Mouse (Mus musculus): ENCODE results near the gene Il1f6. TPM values are rescaled to one million over a fixed set of nuclear protein-coding genes. Genes with fewer than 3 reads are reported as not detected.
"Not testable (repeated sequence)": the region's sequence is repeated elsewhere in the genome, so short reads cannot be mapped to it uniquely, and the experiment has no call there.

Gene Il1f6
- polyA plus RNA-seq (2012; fragmentation: generic; extraction: Trizol) = not detected
- long read RNA-seq, experiment 1 = 0 reads
- long read RNA-seq, experiment 2 = 0 reads

DNA sequence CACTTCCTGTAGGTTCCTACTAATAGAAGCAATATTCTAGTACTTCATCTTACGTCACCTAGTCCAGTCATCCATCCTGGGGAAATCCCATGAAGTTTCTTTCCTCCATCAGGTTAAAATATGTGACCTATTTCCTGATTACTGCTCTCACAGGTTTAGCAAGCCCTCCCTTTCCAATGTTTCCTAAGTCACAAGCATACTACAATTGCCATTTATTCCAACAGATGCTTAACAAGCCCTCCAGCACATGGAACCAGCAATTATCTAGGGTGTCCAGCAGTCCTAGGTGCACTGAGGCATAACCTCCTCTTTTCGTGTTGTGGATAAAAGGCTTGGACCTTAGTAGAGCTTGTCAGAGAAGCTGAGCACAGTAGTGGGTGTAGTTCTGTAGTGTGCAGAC, at the start of gene Il1f6:
Il1f6 (plus strand) TSS at position 301 of the 400 bp plus-strand sequence.
- Histone ChIP-seq H3ac (ENCODE audit: control insufficient read depth, insufficient read length, low read depth) (no peak within 1 kb of the TSS), H3K36me3 (ENCODE audit: control insufficient read depth, insufficient read depth) (no peaks in the 10 kb centered on the region), H3K79me3 (ENCODE audit: low read depth) (no peaks in the 10 kb centered on the region), H3K27me3 (ENCODE audit: control insufficient read depth, insufficient read depth, insufficient read length) (no peaks in the 10 kb centered on the region), H3K79me2 (ENCODE audit: control insufficient read depth, insufficient read depth) (no peaks in the 10 kb centered on the region), H3K4me3 (ENCODE audit: insufficient read depth, poor library complexity, severe bottlenecking) (no peak within 1 kb of the TSS)
- TF ChIP-seq USF1 (IDR thresholded peaks at IDR 0.05; ENCODE audit: low read depth) = no peak
- TF ChIP-seq FOSL1 (IDR thresholded peaks at IDR 0.05; ENCODE audit: insufficient read depth, low read length, poor library complexity, severe bottlenecking) = no peak
- no peak for TF ChIP-seq CTCF (IDR thresholded peaks at IDR 0.05; ENCODE audit: control insufficient read depth, insufficient read depth, insufficient read length)
- TF ChIP-seq CEBPB (IDR thresholded peaks at IDR 0.05; ENCODE audit: low read depth) = no peak
- no peak for TF ChIP-seq MAX (IDR thresholded peaks at IDR 0.05)
- no peak for TF ChIP-seq MYOG (IDR thresholded peaks at IDR 0.05; ENCODE audit: control insufficient read depth, extremely low read depth, insufficient read length)
- TF ChIP-seq MYOD1 (IDR thresholded peaks at IDR 0.05; ENCODE audit: control insufficient read depth, insufficient read length, low read depth) = no peak

DNA sequence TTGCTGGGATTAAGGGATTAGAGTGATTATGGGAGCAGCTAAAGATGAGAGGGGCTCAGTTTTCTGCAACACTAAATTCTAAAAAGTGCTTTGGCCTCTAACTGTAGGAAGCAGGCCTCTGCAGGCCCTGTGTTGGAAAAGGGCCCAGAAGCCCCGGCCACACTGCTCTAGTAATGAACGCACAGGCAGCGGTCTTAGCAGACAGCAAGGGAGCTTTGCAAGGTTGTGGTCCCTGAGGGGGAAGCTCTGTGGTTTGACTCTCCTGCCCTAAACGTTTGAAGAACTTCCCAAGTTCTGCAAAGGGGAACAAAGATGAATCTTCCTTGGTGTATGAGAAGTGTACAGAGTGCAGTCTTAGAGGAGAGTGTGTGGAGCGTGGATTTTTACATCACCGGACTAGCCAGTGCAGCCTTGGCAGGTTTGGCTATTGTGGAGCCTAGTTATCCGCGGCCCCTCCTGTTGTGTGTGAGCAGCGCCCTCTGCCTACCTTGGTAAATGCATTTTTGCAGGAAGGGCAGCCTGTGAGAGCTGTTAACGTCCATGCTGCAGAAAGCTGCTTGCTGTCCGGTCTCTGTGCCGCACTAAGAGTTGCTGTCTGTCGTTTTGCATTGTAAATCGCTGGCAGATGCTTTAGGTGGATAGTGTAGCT, 33.4 kb upstream of the Il1f6 start:
- H3K79me3 ChIP-seq (ENCODE audit: low read depth); H3K79me2 ChIP-seq (ENCODE audit: control insufficient read depth, insufficient read depth); H3ac ChIP-seq (ENCODE audit: control insufficient read depth, insufficient read length, low read depth); H3K27me3 ChIP-seq (ENCODE audit: control insufficient read depth, insufficient read depth, insufficient read length); H3K36me3 ChIP-seq (ENCODE audit: control insufficient read depth, insufficient read depth); H3K4me3 ChIP-seq (ENCODE audit: insufficient read depth, poor library complexity, severe bottlenecking): not testable (repeated sequence)

DNA sequence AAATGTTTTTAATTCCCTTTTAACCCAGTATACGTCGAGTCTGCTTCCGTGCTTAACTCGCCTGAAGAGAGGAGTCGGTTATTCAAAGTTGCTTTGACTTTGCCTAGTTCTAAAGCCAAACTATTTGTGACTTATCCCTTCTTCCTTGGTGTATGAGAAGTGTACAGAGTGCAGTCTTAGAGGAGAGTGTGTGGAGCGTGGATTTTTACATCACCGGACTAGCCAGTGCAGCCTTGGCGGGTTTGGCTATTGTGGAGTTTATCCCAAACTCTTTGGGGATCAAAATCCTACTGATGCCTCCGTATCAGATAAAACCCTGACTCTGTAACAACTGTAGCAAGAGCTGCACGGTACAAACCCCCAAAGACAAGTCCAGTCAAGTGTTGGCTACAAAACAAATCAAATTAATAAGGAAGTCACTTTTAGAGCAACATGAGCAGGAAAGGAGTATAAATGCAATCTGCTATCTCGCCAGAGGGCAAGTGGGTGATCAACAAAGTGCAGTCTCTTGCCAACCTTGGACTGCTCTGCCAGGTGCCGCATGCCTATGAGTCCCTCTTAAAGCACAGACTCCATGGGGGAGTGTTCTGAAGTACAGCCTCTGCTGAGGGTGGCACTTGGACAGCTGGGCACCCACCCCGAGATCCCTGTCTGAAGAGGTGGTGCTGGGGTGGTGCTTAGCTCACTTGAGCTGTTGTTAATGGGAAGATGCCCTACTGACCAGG, 32.6 kb upstream of the Il1f6 start:
- H3K27me3 ChIP-seq (ENCODE audit: control insufficient read depth, insufficient read depth, insufficient read length); H3ac ChIP-seq (ENCODE audit: control insufficient read depth, insufficient read length, low read depth); H3K4me3 ChIP-seq (ENCODE audit: insufficient read depth, poor library complexity, severe bottlenecking); H3K79me3 ChIP-seq (ENCODE audit: low read depth); H3K79me2 ChIP-seq (ENCODE audit: control insufficient read depth, insufficient read depth); H3K36me3 ChIP-seq (ENCODE audit: control insufficient read depth, insufficient read depth): not testable (repeated sequence)

DNA sequence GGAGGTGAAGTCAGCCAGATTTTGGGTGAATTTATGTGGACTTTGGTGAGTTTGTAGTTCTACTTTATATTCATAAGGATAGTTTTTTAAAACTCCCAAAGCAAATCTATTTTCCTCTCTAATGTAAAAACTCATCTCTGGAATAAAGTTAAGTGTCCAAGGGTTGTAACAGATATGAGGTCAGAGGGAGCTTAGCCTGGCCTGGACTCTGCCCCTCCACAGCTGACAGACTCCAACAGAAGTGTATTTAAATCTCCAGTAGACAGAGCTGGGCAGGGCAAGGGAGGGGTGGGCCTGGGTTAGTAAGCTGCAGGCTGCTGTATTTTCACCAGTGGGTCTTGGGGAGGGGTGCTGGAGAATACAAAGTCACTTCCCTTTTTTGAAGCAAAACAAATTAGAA, 31.1 kb upstream of the Il1f6 start:
- H3K27me3 ChIP-seq (ENCODE audit: control insufficient read depth, insufficient read depth, insufficient read length); H3K4me3 ChIP-seq (ENCODE audit: insufficient read depth, poor library complexity, severe bottlenecking); H3K79me3 ChIP-seq (ENCODE audit: low read depth); H3ac ChIP-seq (ENCODE audit: control insufficient read depth, insufficient read length, low read depth); H3K36me3 ChIP-seq (ENCODE audit: control insufficient read depth, insufficient read depth); H3K79me2 ChIP-seq (ENCODE audit: control insufficient read depth, insufficient read depth): not testable (repeated sequence)

DNA sequence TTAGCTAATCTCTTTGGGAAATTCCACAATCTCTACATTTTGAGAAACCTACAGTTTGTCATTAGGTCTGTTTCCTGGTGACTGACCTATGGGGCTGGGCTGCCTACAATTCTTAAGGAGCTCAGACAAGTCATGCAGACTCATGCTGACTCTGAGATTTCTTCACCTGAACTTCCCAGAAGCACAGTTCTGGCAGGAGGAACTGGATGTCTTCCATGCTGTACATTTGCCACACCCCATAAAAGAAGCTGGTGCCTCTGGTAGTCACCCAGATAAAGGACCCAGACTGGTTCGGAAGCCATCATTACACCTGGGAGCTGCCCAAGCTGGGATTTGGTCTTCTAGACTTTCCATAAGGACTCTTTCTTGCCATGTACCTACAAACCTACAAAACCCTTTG, 29.0 kb upstream of the Il1f6 start, which contains the start of gene Il1f9:
Il1f9 (plus strand) TSS at position 301 of the 400 bp plus-strand sequence.
- TF ChIP-seq FOSL1 (IDR thresholded peaks at IDR 0.05; ENCODE audit: insufficient read depth, low read length, poor library complexity, severe bottlenecking) (no peak), CEBPB (IDR thresholded peaks at IDR 0.05; ENCODE audit: low read depth) (no peak), MYOG (IDR thresholded peaks at IDR 0.05; ENCODE audit: control insufficient read depth, extremely low read depth, insufficient read length) (no peak), MYOD1 (IDR thresholded peaks at IDR 0.05; ENCODE audit: control insufficient read depth, insufficient read length, low read depth) (no peak), MAX (IDR thresholded peaks at IDR 0.05) (no peak), USF1 (IDR thresholded peaks at IDR 0.05; ENCODE audit: low read depth) (no peak), CTCF (IDR thresholded peaks at IDR 0.05; ENCODE audit: control insufficient read depth, insufficient read depth, insufficient read length) (no peak)
- H3K4me3 ChIP-seq (ENCODE audit: insufficient read depth, poor library complexity, severe bottlenecking) = no peak within 1 kb of the TSS

DNA sequence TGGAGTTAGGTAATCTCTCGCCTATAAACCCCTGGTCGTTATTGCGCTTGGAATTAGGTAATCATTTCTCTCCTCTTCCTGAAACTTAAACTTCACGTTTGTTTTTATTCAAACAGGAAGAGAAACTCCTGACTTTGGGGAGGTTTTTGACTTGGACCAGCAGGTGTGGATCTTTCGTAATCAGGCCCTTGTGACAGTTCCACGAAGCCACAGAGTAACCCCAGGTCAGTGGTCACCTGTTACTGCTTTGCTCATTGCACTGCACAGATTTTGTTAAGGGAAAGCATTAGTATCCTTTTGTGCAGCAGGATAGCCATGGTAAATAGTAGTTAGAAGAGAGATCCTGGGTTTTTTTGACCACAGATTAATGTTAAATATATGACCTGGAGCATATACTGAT, 27.6 kb upstream of the Il1f6 start:
- Histone ChIP-seq H3K79me2 (ENCODE audit: control insufficient read depth, insufficient read depth) (no peaks in the 10 kb centered on the region), H3ac (ENCODE audit: control insufficient read depth, insufficient read length, low read depth) (no peak overlapping the region), H3K36me3 (ENCODE audit: control insufficient read depth, insufficient read depth) (no peaks in the 10 kb centered on the region), H3K4me3 (ENCODE audit: insufficient read depth, poor library complexity, severe bottlenecking) (no peak overlapping the region), H3K27me3 (ENCODE audit: control insufficient read depth, insufficient read depth, insufficient read length) (no peaks in the 10 kb centered on the region), H3K79me3 (ENCODE audit: low read depth) (no peaks in the 10 kb centered on the region)
- TF ChIP-seq CEBPB (IDR thresholded peaks at IDR 0.05; ENCODE audit: low read depth) (no peak), FOSL1 (IDR thresholded peaks at IDR 0.05; ENCODE audit: insufficient read depth, low read length, poor library complexity, severe bottlenecking) (no peak), USF1 (IDR thresholded peaks at IDR 0.05; ENCODE audit: low read depth) (no peak), CTCF (IDR thresholded peaks at IDR 0.05; ENCODE audit: control insufficient read depth, insufficient read depth, insufficient read length) (no peak), MAX (IDR thresholded peaks at IDR 0.05) (no peak), MYOD1 (IDR thresholded peaks at IDR 0.05; ENCODE audit: control insufficient read depth, insufficient read length, low read depth) (no peak), MYOG (IDR thresholded peaks at IDR 0.05; ENCODE audit: control insufficient read depth, extremely low read depth, insufficient read length) (no peak)

More for the DNA sequence above, 29.0 kb upstream of the Il1f6 start, which contains the start of gene Il1f9:
- Histone ChIP-seq H3K79me2 (ENCODE audit: control insufficient read depth, insufficient read depth) (no peaks in the 10 kb centered on the region), H3ac (ENCODE audit: control insufficient read depth, insufficient read length, low read depth) (no peak within 1 kb of the TSS), H3K27me3 (ENCODE audit: control insufficient read depth, insufficient read depth, insufficient read length) (no peaks in the 10 kb centered on the region), H3K36me3 (ENCODE audit: control insufficient read depth, insufficient read depth) (no peaks in the 10 kb centered on the region), H3K79me3 (ENCODE audit: low read depth) (no peaks in the 10 kb centered on the region)
